Mouse (Mus musculus) cerebellum, postnatal 25 days (tissue): Measurements from ENCODE around the gene Ablim1.
A peak's percentile ranks its signal among the peaks of the same experiment; 100 is the strongest.

Experiments
- DNase-seq, 2 experiments: peaks; one replicate each; pipeline ENCODE4 v3.0.0; 2021; ENCODE audit warnings: mixed read lengths in 2 of 2

Ablim1 gene

GRCm38 (mm10) chr19:57314346-57315012, at the start of gene Ablim1:
Ablim1 (minus strand) TSS chr19:57314919.
- DNase-seq = peak; percentile 85 to 87

- no peak for DNase-seq
Measured at GRCm38 (mm10) chr19:57363538-57363937, 48.8 kb upstream of the Ablim1 start.

GRCm38 (mm10) chr19:57363076-57363475, 48.4 kb upstream of the Ablim1 start:
- no peak for DNase-seq

- DNase-seq = peak; percentile 33 to 42
Measured at GRCm38 (mm10) chr19:57362586-57362985, 47.9 kb upstream of the Ablim1 start.

GRCm38 (mm10) chr19:57361939-57362307, 47.2 kb upstream of the Ablim1 start:
- DNase-seq = no peak

- peak; percentile 76 to 82 for DNase-seq
Measured at GRCm38 (mm10) chr19:57361131-57361938, 46.6 kb upstream of the Ablim1 start.

GRCm38 (mm10) chr19:57360341-57361130, 45.8 kb upstream of the Ablim1 start, which contains the start of gene Fam160b1:
Fam160b1 (plus strand) TSS chr19:57360680.
- DNase-seq = peak; percentile 97 to 98

- DNase-seq = peak; percentile 36 to 60
Measured at GRCm38 (mm10) chr19:57359701-57360326, 45.1 kb upstream of the Ablim1 start.

GRCm38 (mm10) chr19:57358836-57359598, 44.3 kb upstream of the Ablim1 start:
- no peak for DNase-seq

GRCm38 (mm10) chr19:57358322-57358721, 43.6 kb upstream of the Ablim1 start:
- peak in 1 of 2 experiments; percentile 64 for DNase-seq

- no peak for DNase-seq
Measured at GRCm38 (mm10) chr19:57357811-57358210, 43.1 kb upstream of the Ablim1 start.

- DNase-seq = no peak
Measured at GRCm38 (mm10) chr19:57357244-57357643, 42.5 kb upstream of the Ablim1 start.

- no peak for DNase-seq
Measured at GRCm38 (mm10) chr19:57356273-57356672, 41.6 kb upstream of the Ablim1 start.

- no peak for DNase-seq
Measured at GRCm38 (mm10) chr19:57355451-57356251, 40.9 kb upstream of the Ablim1 start.

GRCm38 (mm10) chr19:57354715-57355114, 40.0 kb upstream of the Ablim1 start:
- DNase-seq = no peak

- DNase-seq = no peak
Measured at GRCm38 (mm10) chr19:57354050-57354449, 39.3 kb upstream of the Ablim1 start.

- no peak for DNase-seq
Measured at GRCm38 (mm10) chr19:57353228-57353627, 38.5 kb upstream of the Ablim1 start.

GRCm38 (mm10) chr19:57352337-57352935, 37.7 kb upstream of the Ablim1 start:
- DNase-seq = no peak

- DNase-seq = no peak
Measured at GRCm38 (mm10) chr19:57349096-57349495, 34.4 kb upstream of the Ablim1 start.

- DNase-seq = no peak
Measured at GRCm38 (mm10) chr19:57344678-57345077, 30.0 kb upstream of the Ablim1 start.

GRCm38 (mm10) chr19:57343860-57344259, 29.1 kb upstream of the Ablim1 start:
- no peak for DNase-seq
